Mouse (Mus musculus): Measurements from ENCODE around the gene Ppara.

- TF ChIP-seq CTCF (IDR thresholded peaks at IDR 0.05; ENCODE audit: borderline replicate concordance, insufficient read depth, low read length), result no peak
- TF ChIP-seq POLR2A (IDR thresholded peaks at IDR 0.05; ENCODE audit: low read depth, low read length), result no peak
Observed at GRCm38 (mm10) chr15:85693819-85694218, 41.0 kb upstream of the Ppara start.
